Mouse (Mus musculus) B cell, adult 62 days (primary cell): Measurements from ENCODE around the gene BC051019. TPM values are rescaled to one million over a fixed set of nuclear protein-coding genes. Genes with fewer than 3 reads are reported as not detected.

ENCODE experiments used
- total RNA-seq: library from RNA; stranded (reverse); gene quantifications from 4 replicates; pipeline ENCODE4 v1.2.4, GENCODE M21; 2023

BC051019 gene
- not detected in 4 replicates for total RNA-seq

GRCm38 (mm10) chr7:109723697-109724096 is at the start of gene BC051019:
Gene BC051019 (minus strand): TSS chr7:109723850.

DNA sequence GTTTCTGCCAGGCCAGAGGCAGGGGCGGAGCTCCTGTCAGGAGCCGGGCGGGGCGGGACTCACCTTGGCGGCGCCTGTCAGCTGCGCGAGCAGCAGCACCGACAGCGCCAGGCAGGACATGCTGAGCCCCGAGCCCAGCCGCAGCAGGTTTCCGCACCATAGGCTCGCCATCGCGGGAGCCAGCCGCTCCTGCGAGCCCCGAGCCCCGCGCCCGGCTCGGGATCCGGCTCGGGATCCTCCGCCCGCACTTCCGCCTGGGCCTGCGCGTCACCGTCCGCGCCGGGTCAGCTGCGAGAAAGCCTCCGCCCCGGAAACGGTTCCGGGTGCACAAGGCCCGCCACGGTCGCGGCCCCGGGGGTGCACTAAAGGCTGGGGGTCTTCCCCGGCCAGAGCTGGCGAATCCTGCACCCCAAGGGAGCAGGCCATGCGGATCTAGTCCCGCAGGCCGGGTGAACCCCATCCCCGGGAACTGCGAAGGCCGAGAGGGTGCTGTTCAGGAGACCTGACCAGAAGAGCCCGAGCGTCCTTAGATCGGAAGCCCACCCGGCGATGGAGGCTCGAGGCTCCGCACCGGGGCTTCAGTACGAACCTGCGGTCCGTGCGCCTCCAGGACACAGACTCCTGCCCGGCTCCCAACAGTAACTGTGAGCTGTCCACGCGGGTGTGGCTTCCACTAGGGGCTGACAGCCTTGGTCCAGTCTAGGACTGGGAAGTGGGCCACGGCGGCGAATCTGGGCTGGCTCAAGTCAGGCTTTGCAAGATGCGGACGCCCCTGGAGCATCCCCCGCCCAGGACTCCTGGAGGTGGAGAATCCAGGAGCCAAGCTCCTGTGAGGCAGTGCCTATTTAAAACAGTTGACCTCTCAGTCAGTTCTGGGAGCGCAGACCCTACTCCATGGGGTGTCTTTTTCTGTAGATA is 28.6 kb upstream of the BC051019 start, which contains the start of gene Tmem9b:
Tmem9b (minus strand) TSS at position 868 of the 918 bp plus-strand sequence.

DNA sequence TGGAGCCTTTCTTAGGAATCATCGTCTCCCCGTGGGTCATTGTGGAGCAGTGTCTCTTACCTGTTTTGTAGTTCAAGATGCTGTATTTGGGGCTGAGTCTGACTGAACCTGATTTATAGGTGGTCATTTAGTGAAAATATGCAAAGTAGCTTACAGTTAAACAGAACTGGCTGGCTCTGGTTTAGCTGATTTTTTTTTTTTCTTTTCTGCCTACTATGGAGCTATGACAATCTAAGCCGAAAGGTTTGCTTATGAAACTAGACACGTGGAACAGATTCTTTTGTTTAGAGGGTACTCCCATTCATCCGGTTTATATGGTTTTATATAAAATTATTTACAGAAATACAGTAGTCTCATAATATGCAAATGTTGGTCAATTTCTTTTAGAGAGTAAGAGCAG is 8.0 kb upstream of the BC051019 start, which contains the start of gene Ascl3:
Ascl3 (minus strand) TSS at position 101 of the 400 bp plus-strand sequence.

GRCm38 (mm10) chr7:109703190-109704015 is 20.2 kb downstream of the BC051019 start, which contains the start of the genes St5 and Akip1:
Gene St5 (minus strand): TSS chr7:109703605.
Gene Akip1 (plus strand): TSS chr7:109703690.

Other genes starting within 250 kb of the BC051019 start
- 0.36 to 0.52 TPM (median 0.50 TPM) in 4 replicates for gene Trim66, start 215.7 kb downstream of the BC051019 start, total RNA-seq
- 550 to 565 TPM (median 553 TPM) in 4 replicates for gene Rpl27a, start 204.7 kb downstream of the BC051019 start, total RNA-seq
- 0.18 to 0.78 TPM (median 0.33 TPM) in 4 replicates for gene St5, start 20.2 kb downstream of the BC051019 start, total RNA-seq
- gene Akip1, start 20.2 kb downstream of the BC051019 start, total RNA-seq = 7.5 to 13.0 TPM (median 11.8 TPM) in 4 replicates
- gene Ascl3, start 7.9 kb upstream of the BC051019 start, total RNA-seq = not detected in 4 replicates
- 23.7 to 29.7 TPM (median 27.4 TPM) in 4 replicates for gene Tmem9b, start 29.0 kb upstream of the BC051019 start, total RNA-seq
- 0.19 TPM in 1 of 4 replicates, not detected in the others for gene Nrip3, start 58.2 kb upstream of the BC051019 start, total RNA-seq
- not detected in 4 replicates for gene Scube2, start 141.8 kb upstream of the BC051019 start, total RNA-seq
- gene Dennd5a, start 236.6 kb upstream of the BC051019 start, total RNA-seq = 90.5 to 128 TPM (median 110 TPM) in 4 replicates